Mouse (Mus musculus): ENCODE results near the gene B9d1. TPM values are rescaled to one million over a fixed set of nuclear protein-coding genes. Genes with fewer than 3 reads are reported as not detected.
A peak's percentile ranks its signal among the peaks of the same experiment; 100 is the strongest.

The B9d1 gene
- 16.8 and 17.1 TPM in 2 replicates for polyA plus RNA-seq (2015; fragmentation: Nextera tagmentation; extraction: Ambion mirVana)

- Histone ChIP-seq H3K4me2 (replicated peaks; ENCODE audit: low read depth, low read length) (peak within 1 kb of the TSS; percentile 55), H3K27me3 (replicated peaks; ENCODE audit: insufficient read depth, low read length) (no peaks in the 10 kb centered on the region), H3K27ac (ENCODE audit: low read length) (no peak within 1 kb of the TSS), H3K9me3 (ENCODE audit: low read length) (no peaks in the 10 kb centered on the region), H3K4me1 (ENCODE audit: insufficient read depth, low read depth, low read length) (0 out of 2 replicates have a peak, but pooled peaks cover 2% of the 10 kb centered on the region), H3K36me3 (ENCODE audit: insufficient read depth, low read length) (no peaks in the 10 kb centered on the region), H3K9ac (replicated peaks; ENCODE audit: low read depth) (0 out of 2 replicates have a peak within 1 kb of the TSS, but pooled peaks have one; percentile 29), H3K4me3 (ENCODE audit: low read depth, low read length) (peak within 1 kb of the TSS; percentile 59)
- no peak for TF ChIP-seq EP300 (IDR thresholded peaks at IDR 0.05)
- TF ChIP-seq CTCF (IDR thresholded peaks at IDR 0.05), result peak; percentile 99
- DNase-seq (ENCODE audit: low spot score), result peak; percentile 96
- WGBS, result under 1% methylated on average over 39 of the region's 39 CpGs
- peak; percentile 92 for ATAC-seq
Observed at GRCm38 (mm10) chr11:61504713-61505257, at the start of gene B9d1. TSS of gene B9d1 (plus strand) at chr11:61505144.

- ATAC-seq (no peak; the same call in 1 of the 2 replicates), DNase-seq (ENCODE audit: low spot score) (peak; percentile 84)
- no peak overlapping the region for H3K4me2 ChIP-seq (replicated peaks; ENCODE audit: low read depth, low read length)
- no peaks in the 10 kb centered on the region for H3K9me3 ChIP-seq (ENCODE audit: low read length)
- H3K4me3 ChIP-seq (ENCODE audit: low read depth, low read length), result no peak overlapping the region
- H3K27ac ChIP-seq (ENCODE audit: low read length), result peak overlapping the region; percentile 81
- H3K27me3 ChIP-seq (replicated peaks; ENCODE audit: insufficient read depth, low read length), result no peaks in the 10 kb centered on the region
- no peak overlapping the region for H3K9ac ChIP-seq (replicated peaks; ENCODE audit: low read depth)
- 0 out of 2 replicates have a peak, but pooled peaks cover under 1% of the 10 kb centered on the region for H3K4me1 ChIP-seq (ENCODE audit: insufficient read depth, low read depth, low read length)
- H3K36me3 ChIP-seq (ENCODE audit: insufficient read depth, low read length), result no peaks in the 10 kb centered on the region
- WGBS, result 53% methylated on average over 2 of the region's 2 CpGs
- peak; percentile 61; the same call in 1 of the 2 replicates for TF ChIP-seq EP300 (IDR thresholded peaks at IDR 0.05)
- no peak for TF ChIP-seq CTCF (IDR thresholded peaks at IDR 0.05)
Observed at GRCm38 (mm10) chr11:61464071-61464470, 40.9 kb upstream of the B9d1 start.

- H3K36me3 ChIP-seq (ENCODE audit: insufficient read depth, low read length), result no peaks in the 10 kb centered on the region
- no peaks in the 10 kb centered on the region for H3K9me3 ChIP-seq (ENCODE audit: low read length)
- no peak overlapping the region for H3K4me2 ChIP-seq (replicated peaks; ENCODE audit: low read depth, low read length)
- 26% methylated on average over 4 of the region's 4 CpGs for WGBS
- DNase-seq (ENCODE audit: low spot score), result peak; percentile 87
- H3K9ac ChIP-seq (replicated peaks; ENCODE audit: low read depth), result no peak overlapping the region
- peak; percentile 23; the same call in 1 of the 2 replicates for ATAC-seq
- H3K27ac ChIP-seq (ENCODE audit: low read length), result peak overlapping the region; percentile 61
- H3K4me1 ChIP-seq (ENCODE audit: insufficient read depth, low read depth, low read length), result 0 out of 2 replicates have a peak, but pooled peaks cover 3% of the 10 kb centered on the region
- no peaks in the 10 kb centered on the region for H3K27me3 ChIP-seq (replicated peaks; ENCODE audit: insufficient read depth, low read length)
- no peak overlapping the region for H3K4me3 ChIP-seq (ENCODE audit: low read depth, low read length)
- no peak for TF ChIP-seq CTCF (IDR thresholded peaks at IDR 0.05)
- no peak for TF ChIP-seq EP300 (IDR thresholded peaks at IDR 0.05)
Observed at GRCm38 (mm10) chr11:61465422-61465821, 39.5 kb upstream of the B9d1 start.

GRCm38 (mm10) chr11:61468534-61468933 lies 36.4 kb upstream of the B9d1 start:
- H3K9ac ChIP-seq (replicated peaks; ENCODE audit: low read depth), result no peak overlapping the region
- ATAC-seq, result peak; percentile 88
- no peaks in the 10 kb centered on the region for H3K27me3 ChIP-seq (replicated peaks; ENCODE audit: insufficient read depth, low read length)
- TF ChIP-seq CTCF (IDR thresholded peaks at IDR 0.05), result no peak
- TF ChIP-seq EP300 (IDR thresholded peaks at IDR 0.05), result peak; percentile 81
- H3K36me3 ChIP-seq (ENCODE audit: insufficient read depth, low read length), result no peaks in the 10 kb centered on the region
- no peak overlapping the region for H3K4me2 ChIP-seq (replicated peaks; ENCODE audit: low read depth, low read length)
- DNase-seq (ENCODE audit: low spot score), result peak; percentile 77
- H3K27ac ChIP-seq (ENCODE audit: low read length), result peak overlapping the region; percentile 69
- WGBS, result 68% methylated on average over 4 of the region's 4 CpGs
- 0 out of 2 replicates have a peak, but pooled peaks cover 3% of the 10 kb centered on the region for H3K4me1 ChIP-seq (ENCODE audit: insufficient read depth, low read depth, low read length)
- H3K4me3 ChIP-seq (ENCODE audit: low read depth, low read length), result no peak overlapping the region
- H3K9me3 ChIP-seq (ENCODE audit: low read length), result no peaks in the 10 kb centered on the region

GRCm38 (mm10) chr11:61469317-61469917 lies 35.5 kb upstream of the B9d1 start:
- no peak overlapping the region for H3K4me3 ChIP-seq (ENCODE audit: low read depth, low read length)
- ATAC-seq (peak; percentile 47), DNase-seq (ENCODE audit: low spot score) (peak; percentile 81)
- no peaks in the 10 kb centered on the region for H3K27me3 ChIP-seq (replicated peaks; ENCODE audit: insufficient read depth, low read length)
- H3K27ac ChIP-seq (ENCODE audit: low read length), result peak overlapping the region; percentile 69
- WGBS, result 34% methylated on average over 7 of the region's 7 CpGs
- no peaks in the 10 kb centered on the region for H3K9me3 ChIP-seq (ENCODE audit: low read length)
- H3K4me1 ChIP-seq (ENCODE audit: insufficient read depth, low read depth, low read length), result 0 out of 2 replicates have a peak, but pooled peaks cover 3% of the 10 kb centered on the region
- H3K4me2 ChIP-seq (replicated peaks; ENCODE audit: low read depth, low read length), result no peak overlapping the region
- H3K9ac ChIP-seq (replicated peaks; ENCODE audit: low read depth), result no peak overlapping the region
- no peaks in the 10 kb centered on the region for H3K36me3 ChIP-seq (ENCODE audit: insufficient read depth, low read length)
- TF ChIP-seq CTCF (IDR thresholded peaks at IDR 0.05) (no peak), EP300 (IDR thresholded peaks at IDR 0.05) (peak; percentile 53; the same call in 1 of the 2 replicates)

- H3K4me3 ChIP-seq (ENCODE audit: low read depth, low read length), result no peak overlapping the region
- no peaks in the 10 kb centered on the region for H3K9me3 ChIP-seq (ENCODE audit: low read length)
- no peak overlapping the region for H3K4me2 ChIP-seq (replicated peaks; ENCODE audit: low read depth, low read length)
- no peaks in the 10 kb centered on the region for H3K36me3 ChIP-seq (ENCODE audit: insufficient read depth, low read length)
- H3K4me1 ChIP-seq (ENCODE audit: insufficient read depth, low read depth, low read length), result 0 out of 2 replicates have a peak, but pooled peaks cover 3% of the 10 kb centered on the region
- DNase-seq (ENCODE audit: low spot score), result no peak
- ATAC-seq, result no peak
- H3K9ac ChIP-seq (replicated peaks; ENCODE audit: low read depth), result no peak overlapping the region
- TF ChIP-seq CTCF (IDR thresholded peaks at IDR 0.05) (no peak), EP300 (IDR thresholded peaks at IDR 0.05) (no peak)
- H3K27me3 ChIP-seq (replicated peaks; ENCODE audit: insufficient read depth, low read length), result no peaks in the 10 kb centered on the region
- no peak overlapping the region for H3K27ac ChIP-seq (ENCODE audit: low read length)
Observed at GRCm38 (mm10) chr11:61470880-61471279, 34.1 kb upstream of the B9d1 start.

Measured in lung, postnatal 0 days (tissue).